Mouse (Mus musculus): ENCODE results near the gene Thrb.

The Thrb gene

DNA sequence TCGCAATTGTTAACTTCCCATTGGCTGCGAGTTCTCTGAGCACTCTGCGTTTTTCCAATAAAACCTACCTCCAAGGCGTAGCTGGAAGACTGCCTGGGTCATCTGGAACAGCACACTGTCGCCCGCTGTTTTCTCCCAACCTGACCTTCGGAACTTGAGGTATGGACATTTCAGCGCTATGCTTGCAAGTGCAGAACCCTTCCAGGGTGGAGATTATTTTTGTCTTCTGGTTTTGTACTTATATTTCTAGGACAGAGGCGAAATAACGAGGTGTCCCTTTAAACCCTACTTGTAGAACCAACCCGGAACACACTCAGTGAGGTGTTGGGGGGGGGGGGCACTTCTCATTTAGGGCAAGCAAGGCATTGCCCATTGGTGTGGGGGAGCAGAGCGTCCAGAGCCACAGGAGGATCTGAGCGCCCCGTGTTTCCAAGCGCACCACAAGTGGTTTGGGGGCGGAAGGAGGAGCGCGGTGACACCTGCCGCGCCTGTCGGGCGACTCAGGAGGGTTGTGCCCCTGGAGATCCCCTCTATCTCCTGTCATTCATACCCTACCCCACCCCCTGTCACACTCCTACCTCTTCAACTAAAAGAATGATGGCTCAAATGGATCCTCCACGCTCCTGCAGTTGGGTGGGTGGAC, at the start of gene Thrb:
Gene Thrb (plus strand): TSS at position 576 of the 643 bp plus-strand sequence.
- DNase-seq: peak; percentile 56 to 57

DNA sequence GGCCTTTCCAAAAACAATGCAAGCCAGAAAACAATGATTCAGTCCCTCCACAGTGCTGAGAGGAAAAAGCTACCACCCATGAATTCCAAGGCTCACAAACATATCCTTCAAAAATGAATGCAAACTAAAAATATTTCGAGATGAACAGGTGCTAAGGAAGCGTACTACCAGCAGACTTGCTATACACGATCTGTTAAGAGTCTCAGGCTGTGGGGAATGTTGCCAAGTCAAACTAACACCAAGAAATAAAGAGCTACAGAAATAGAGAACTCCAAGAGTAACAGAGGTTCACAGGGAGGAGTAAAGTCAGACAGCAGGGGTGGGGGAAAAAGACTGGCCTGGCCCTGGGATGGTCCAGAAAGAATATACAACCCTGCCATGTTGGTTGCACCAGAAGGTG, 38.4 kb upstream of the Thrb start:
- DNase-seq: no peak

DNA sequence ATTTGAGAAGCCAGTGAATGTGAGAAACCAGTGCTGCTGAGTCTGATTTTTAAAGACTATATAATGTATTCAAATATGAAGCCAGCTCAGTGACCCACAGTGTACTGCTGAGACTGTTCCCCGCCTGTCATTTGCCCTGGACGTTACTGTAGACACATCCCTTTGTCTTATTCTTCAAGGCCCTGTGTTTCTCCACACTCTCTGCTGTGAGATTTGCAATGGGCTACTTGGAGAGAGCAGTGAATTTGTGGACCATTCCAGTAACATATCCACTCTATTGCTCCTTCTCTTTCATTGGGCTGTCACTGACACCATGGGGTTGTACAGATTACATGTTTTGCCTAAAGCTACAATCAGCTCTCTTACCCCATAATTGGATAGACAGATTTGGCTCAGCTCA, 36.1 kb upstream of the Thrb start:
- no peak for DNase-seq

DNA sequence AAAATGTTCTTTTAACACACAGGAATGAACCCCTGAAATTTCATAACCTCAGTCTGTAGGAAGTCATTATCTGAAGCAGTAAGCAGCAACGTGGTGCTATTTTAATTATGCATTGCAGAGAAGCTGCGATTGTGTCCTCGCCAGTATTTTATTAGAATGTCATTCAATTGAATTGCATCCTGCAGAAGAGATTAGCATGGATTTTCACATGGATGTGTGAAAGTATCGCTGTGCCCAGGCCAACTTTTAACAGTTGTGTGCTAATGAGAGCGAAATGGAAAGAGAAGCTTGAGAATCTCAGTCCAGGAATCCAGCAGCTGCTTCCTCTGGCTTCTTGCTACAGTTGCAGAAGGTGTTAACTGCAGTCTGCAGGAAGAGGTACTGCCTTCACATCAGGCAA, 30.8 kb upstream of the Thrb start:
- DNase-seq: no peak

DNA sequence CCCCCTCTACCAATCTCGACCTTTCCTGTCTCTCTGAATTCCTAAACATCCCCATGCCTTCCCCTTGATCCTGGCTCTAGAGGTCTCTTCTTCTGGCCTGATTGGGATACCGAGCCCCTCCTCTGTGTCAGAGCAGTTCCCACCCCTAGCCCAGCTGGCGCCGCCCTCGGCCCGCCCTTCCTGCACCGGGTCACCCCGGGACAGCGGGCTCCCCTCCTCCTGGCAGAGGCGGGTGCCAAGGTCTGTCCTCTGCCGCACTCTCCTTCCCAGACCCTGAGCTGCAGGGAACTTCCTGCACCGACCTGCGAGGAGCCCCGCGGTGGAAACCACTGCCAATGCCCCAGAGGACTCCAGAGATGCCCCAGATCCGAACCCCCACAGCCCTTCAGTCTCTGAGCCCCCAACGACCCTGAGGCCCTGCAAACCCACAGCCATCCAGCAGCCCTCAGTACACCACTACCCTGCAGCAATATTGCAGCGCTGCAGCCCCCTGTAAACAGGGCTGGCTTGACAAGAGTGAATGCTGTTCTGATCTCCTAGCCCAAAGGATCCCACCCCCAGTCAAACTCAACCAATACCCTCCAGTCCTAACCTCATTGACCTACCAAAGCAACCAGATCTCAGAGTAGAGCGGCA, 27.1 kb upstream of the Thrb start:
- peak; percentile 69 to 70 for DNase-seq

DNA sequence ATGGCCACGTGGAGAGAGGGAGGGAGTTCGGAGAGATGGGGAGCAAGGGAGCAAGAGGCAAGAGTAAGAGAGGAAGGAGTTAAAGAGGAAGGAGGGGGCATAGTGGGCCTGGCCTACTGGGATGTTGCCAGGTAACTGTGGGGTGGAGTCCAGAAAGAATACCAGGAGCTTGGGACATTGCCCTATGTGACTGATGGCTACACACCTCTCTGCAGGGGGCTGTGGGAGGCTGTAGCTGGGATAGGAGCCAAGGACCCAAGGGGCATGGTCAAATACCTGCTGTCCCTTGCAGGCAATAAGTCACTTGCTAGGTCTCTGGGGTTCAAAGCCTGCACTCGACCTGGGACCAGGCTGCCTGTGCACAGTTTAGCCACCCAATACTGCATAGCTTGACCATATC, 23.1 kb upstream of the Thrb start:
- peak; percentile 33 to 49 for DNase-seq

DNA sequence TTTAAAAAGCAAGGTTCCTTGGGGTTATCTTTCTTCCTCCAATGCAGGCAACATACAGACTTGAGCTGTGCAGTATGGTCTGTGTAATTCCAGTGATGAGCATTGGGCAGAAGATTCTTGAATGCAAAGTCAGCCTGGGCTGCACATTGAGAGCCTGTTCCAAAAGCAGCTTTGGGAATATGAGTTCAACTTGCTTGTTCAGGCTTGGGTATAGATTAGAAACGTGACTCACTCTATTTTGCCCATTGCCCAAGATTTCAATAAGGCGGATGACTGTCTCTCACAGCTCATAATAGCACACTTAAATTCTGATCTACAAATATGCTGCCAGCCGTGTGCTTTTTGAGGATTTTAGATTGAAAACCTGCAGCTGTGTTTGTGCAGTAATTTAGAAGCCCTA, 18.3 kb upstream of the Thrb start:
- DNase-seq: no peak

DNA sequence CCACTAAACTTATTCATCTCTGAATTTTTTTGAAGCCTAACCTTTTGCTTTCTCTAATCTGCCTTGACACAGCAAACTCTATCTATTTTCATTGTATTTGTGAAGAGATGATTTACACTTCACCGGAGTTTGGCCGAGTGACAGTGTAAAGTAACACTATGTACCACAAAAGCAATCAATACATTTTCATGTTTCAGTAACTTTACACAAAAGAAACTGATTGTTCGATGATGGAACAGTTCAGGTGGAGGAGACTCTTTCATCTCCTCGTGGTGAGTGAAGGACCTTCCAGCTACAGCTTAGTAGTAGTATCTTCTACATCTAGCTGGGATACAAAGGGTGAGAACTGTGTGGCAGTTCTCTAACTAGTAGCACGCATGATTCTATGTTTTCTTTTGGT, 5.0 kb upstream of the Thrb start:
- no peak for DNase-seq

DNA sequence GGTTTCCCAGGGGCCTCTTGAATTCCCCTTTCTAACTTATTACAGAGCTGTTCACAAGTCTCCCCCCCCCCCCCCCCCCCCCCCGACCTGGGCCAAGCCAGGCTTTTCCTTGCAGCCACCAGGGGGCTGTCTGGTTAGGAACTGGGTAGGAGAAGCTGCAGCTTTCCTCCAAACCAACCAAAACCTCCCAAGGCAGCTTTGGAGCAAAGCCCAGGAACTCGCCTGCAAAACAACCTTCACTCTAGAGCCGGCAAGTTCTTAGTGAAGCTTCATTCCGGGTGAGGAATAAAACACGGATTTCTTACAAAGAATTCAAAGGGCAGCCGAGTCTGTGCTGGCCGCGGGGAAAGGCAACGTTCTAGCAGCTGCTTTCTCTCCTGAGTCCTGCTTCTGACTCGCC, 1.0 kb upstream of the Thrb start:
- DNase-seq: peak; percentile 90 to 93

DNA sequence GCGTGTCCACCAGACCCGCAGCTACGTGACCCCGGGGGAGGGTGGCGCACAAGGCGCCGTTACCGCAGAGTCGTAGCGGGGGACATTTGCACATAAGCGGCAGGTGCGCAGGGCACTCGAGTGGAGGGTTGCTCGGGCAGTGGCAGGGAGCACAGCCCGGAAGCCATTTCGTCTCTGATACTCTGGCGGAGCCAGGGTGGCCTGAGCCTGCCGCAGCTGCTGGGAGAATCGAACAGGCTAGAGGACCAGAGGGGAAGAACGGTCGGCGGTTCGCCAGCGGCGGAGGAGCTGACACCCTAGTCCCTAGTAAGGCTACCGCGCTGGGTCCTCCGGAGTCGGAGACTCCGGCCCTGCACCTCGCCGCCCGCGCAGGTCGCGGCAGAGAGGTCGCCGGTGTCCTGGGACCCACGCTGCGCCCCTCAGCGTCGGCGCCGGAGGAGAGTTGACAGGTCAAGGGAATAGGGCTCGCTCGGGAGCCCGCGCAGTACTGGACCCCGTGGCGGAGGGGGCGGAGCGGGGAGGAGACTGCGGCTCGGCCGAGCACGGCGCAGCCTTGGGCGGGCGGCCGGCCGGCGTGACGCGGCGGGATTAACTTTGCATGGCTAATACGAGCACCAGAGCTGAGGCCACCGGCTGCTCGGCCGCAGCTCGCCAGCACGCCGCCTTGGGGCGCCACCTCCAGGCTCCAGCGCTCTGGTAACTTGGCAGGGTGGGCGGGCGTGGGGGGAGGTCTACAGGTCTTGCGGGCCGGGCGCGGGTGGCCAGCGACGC, 453 bp downstream of the Thrb start:
- DNase-seq: peak; percentile 80 to 85

DNA sequence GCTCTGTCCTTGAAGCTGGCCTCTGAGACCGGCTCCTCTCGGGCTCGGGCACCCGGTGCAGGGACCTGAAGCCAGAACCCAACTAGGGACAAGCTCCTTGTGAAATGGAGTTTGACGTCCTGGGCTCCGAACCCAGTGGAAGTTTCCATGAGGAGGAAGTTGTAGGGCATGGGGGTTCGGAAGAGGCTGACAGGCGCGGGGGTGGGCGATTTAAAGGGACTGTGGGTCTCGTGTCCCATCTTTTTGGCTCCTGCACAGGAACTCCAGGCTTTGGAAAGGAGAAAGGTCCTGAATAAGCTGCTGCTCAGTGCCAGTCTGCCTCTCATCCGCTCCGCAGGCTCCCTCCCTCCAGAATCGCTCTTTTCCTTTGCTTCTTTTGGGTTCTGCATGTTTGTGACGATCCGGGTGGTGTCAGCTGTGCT, 1.1 kb downstream of the Thrb start:
- peak in 1 of 2 experiments; percentile 66 for DNase-seq

DNA sequence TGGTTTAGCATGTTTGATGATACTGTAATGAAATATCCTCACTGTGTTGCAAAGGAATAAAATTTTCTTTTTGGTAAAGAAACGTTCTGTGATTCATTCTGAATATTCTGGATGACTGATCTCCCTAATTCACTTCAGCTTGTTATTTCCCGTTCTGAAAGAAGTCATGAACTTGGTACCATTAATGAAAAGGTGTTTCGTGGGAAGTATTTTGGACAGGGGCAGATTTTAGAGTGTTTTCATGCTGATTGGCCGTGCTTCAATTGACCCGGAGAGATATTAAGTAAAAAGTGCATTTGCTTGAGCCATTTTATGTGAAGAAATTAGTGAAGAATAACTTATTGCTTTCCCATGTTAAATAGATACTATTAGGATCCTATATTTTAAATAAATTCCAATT, 2.0 kb downstream of the Thrb start:
- DNase-seq: no peak

DNA sequence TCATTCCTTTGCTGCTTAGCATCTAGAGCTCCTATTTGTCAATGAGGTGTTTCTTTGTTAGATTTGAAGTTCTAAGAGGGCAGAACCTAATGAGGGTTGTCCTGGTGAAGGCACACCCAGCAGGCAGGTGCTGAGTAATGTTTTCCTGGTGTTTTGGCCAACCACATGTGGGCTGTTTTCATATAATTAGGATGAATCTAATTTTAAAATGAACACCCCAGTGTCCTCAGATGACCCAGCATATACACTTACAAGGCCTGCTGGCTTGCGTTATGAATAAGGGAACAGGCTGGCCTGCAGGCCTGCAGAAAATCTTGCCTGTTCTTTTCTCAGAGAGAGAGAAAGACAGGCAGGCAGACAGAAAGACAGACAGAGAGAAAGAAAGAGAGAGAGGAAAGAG, 14.3 kb downstream of the Thrb start:
- DNase-seq: no peak

DNA sequence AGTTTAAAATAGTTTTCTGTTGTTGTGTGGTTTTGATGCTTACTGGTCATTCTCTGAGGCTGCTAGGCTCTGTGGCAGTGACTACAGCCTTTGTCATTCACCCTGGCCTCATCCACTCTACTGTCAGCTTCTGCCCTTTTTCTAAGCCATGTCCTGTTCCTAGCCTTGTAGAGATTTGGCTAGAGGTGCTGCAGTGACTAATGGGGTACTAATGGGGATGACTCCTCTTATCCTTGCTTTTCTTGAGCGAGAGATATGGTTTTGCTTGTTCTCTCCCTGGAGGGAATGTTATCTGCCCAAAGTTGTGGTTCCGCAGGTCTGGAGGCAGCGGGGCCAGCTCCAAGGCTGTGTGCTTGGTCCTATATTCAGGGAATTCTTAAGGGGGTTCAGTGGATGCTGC, 15.2 kb downstream of the Thrb start:
- DNase-seq: no peak

DNA sequence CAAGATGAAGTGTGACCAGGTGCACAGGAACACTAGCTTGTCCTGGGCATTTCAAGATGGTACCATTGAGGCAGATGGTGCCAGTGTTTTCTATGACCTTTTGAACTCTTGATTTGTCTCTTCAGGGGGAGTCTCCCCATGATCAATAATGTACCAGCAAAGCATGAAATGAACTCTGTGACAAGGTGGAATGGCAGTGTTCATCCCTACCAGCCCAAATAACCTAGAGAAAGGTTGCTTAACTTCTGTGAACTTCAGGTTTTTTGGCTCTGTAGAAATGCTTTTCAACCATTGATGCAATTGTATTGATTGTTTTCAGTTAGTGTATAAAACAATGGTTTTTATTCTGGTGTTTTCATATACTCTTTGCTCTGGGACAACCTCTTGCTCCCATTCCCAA, 21.4 kb downstream of the Thrb start:
- DNase-seq: no peak

DNA sequence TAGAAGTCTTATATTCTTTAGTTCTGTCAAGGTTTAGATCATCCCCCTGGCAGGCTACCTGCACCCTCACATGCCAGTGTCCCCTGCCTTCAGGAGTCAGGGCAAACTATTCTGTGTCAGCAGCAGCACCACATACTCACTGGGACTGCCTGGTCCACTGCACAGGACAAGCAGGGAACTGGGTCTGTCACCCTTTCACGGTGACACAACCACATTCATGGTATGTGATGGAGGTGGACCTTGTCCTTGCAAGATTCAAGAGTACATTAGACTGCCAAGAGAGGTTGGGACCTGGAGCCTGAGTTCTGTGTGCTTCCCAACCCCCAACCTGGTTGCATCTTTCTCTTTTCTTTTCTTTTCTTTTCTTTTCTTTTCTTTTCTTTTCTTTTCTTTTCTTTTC, 24.8 kb downstream of the Thrb start:
- no peak for DNase-seq

DNA sequence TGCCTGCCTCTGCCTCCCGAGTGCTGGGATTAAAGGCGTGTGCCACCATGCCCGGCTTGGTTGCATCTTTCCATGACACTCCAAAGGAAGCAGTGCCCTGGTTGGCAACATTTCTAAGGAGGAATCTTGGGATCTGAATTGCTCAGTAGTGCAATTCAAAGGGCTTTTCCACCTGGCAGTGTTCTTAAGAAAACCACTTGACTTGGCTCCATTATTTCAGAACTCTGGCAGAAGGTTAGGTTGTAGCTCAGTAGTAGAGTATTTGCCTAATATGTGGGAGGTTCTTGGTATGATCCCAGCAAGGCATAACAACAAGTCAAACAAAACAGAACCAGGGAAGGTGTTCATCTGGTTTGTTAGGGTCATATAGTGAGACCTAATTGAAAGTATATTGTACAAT, 25.4 kb downstream of the Thrb start:
- DNase-seq: no peak

DNA sequence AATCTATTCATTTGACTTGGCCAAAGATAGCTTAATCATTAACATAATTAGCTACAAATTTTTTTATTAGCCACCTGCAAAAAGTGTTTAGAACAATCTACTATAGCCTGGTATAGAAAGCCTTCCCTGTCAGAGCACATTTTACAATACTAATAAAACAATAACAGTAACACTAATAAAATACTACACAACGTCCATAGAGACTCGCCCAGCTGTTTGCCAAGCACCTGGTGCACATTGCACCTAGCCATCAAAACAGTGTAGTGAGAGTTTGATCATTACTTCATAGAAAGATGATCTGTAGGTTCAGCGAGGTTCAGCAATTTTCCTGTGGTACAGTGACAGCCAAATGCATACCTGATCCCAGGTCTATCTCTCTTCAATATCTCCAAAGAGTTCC, 26.9 kb downstream of the Thrb start:
- DNase-seq: no peak

DNA sequence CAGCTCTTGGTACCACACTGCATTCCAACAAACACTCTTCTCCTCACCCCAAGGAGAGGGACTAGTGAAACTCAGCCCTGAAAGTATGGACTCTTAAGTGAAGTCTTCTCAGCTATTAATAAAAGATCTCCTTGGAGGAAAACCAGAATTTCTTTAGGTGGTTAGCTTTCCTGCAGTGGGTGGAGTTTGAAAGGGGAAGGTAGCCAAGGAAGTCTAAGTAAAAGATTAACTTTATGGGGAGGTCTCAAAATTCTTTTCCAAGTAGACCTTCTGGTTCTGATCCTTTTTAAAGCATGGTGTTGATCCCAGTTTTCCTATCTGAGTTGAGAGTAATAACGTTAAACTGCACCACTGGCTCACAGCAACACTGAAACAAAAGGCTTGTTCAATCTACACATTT, 31.2 kb downstream of the Thrb start:
- no peak for DNase-seq

DNA sequence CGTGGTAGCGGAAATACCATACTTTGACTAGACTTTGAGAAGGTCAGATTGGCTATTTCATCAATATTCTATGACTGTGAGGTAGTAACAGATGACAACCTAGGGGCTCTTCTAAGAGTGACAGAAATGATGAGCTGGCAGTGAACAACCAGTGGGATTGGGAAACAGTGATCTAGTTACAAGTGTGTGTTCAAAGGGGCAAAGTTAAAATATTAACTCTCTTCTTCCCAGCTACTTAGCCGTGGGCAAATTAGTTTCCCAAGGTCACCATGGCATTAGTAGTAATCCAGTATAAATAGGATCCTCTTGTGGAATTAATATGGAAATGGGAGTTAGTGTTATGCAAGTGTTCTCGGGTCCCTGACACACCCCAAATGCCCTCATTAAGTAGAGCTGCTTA, 35.5 kb downstream of the Thrb start:
- no peak for DNase-seq

DNA sequence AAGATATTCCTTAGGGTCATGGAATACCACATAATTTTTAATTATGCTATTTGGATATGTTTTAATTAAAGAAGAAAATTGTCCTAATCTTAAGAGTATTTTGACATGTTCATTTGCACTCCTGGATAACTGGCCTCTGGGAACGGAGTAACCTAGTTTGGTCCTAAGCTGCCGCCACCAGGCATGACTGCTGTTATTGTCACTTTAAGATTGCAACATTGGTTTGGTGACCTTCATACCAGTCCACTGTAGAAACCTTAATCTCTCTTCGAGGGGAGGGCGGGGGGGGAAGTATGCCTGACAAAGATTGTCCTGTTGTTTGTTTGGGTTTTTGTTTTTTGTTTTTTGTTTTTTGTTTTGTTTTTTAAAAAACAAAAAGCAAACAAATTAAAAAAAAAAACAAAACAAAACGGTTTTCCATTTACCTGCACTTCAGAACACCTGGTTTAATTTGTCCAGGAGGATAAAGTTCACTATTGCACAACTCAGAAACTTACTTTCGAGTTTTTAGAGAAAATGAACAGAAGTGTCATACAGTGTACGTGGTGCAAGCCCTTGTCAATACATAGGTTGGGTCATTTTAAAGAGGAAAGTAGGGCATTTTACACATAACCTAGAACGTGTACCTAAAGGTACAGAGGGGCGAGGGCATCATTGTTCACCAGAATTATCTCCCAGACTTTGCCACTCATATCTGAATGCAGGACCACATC, 38.0 kb downstream of the Thrb start:
- DNase-seq: no peak

DNA sequence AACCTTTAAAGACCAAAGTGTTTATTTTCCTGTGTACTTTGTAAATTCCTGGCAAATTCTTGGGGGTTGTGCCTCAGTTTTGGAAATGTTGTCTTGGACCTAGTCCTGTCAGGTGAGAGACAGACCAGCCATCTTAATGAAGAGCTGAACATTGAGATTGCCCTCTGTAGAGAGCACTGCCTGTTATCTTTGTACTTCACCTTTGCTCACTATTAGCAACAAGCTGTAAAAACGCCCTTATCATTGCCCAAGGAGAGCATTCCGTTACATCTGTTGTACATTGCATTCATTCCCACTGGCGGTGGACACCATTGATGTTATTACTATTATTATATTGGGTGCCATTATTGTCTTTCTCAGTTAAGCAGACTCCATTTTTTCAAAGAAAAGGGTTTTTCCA, 40.2 kb downstream of the Thrb start:
- no peak for DNase-seq

DNA sequence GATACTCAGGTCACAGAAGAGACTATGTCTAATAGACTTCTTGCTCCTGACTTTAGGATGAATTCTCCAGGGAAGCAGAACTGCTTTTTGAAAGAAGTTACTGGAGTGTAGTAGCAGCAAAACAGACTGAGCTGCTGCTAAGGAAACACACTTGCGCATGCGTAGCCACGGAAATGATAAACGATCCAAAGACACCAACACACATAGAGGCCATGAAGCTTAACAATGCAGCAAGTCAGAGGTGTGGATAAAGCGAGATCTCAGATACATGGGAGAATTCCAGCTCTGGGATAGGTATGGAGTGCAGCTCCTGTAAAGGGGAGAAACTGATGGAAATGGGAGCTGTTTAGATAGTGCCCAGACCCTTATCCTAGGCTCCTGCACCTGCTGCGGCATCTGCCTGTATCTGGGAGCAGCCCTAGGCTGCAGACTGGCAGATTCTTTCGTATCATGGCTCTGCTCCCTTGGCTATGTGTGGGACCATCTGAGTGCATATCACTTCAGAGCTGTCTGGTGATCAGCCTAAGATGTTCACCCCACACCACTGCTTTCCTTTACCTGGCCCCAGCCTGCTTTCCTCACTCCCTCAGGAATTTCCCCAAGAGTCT, 53.3 kb downstream of the Thrb start:
- DNase-seq: no peak

Measured in cerebellum, postnatal 14 days (tissue).